Mouse (Mus musculus) heart, adult 2 months (tissue): Measurements from ENCODE around the gene Ntn1.

ENCODE experiments used
- CTCF ChIP-seq: fragments of 200-600 bp; IDR thresholded peaks from 2 replicates; pipeline ENCODE4 v1.8.1; 2022; ENCODE audit warnings: antibody characterized with exemption, mild to moderate bottlenecking, moderate library complexity
- EP300 ChIP-seq: fragments of 200-500 bp; IDR thresholded peaks from 2 replicates; pipeline ENCODE4 v1.6.1; 2011; ENCODE audit warnings: low read depth, low read length, control low read depth; ENCODE audit not compliant: insufficient read depth
- POLR2A ChIP-seq: fragments of 200-500 bp; IDR thresholded peaks from 2 replicates; pipeline ENCODE4 v1.6.1; 2011; ENCODE audit warnings: mild to moderate bottlenecking, low read depth, low read length, control low read depth; ENCODE audit not compliant: insufficient read depth

DNA sequence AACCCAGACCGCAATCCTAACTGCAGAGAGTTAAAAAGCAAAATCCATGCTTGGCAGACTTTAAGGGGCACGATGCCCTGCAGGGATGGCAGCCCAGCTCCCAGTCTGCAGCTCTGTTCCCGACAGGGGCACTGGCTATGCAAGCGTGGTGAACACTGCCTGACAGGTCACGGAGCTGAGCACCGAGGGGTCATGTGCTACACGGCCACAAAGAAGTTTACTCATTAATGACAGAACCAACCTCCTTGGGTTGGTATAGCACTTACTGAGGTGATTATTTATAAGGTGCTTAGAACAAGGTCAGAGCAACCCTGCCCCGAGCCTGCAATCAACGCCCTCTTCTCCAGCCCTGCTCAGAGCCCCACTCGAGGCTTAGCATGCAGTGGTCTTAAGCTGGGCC, 27.5 kb downstream of the Ntn1 start:
- no peak for TF ChIP-seq POLR2A
- no peak for TF ChIP-seq CTCF
- TF ChIP-seq EP300, result no peak
